ENCODE assay signal across 8 mouse cellular contexts in the genomic region with DNA sequence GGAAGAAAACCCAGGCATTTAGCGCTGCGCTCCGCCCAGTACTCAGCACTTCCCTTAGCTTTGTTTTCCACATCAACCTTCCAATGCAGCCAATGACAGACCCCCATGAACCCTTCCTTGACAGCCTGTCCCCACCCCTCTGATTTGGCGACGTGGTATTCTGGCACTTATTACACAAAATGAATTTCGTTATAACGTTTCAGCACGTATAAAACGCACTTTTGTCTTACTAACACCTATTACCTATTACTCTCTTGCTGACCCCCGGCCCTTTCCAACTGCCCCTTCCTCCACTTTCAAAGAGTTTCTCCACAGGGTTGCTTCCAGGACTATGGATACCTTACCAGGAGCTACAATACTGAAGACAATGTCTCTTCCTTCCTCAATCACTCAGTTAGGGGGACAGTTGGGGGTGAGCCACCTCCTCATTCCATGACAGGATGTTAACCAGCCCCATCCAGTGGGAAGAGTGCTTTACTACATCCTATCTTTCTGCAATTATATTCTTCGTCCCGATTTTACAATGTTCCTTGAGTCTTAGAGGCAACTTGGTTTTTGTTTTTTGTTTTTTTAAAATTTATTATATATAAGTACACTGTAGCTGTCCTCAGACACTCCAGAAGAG. TPM values are rescaled to one million over a fixed set of nuclear protein-coding genes. Genes with fewer than 3 reads are reported as not detected.
DNase-seq lines count a peak whose midpoint lies in the region; ATAC-seq lines count a peak whose summit lies in the region.

No protein-coding gene starts in this region.

- H3K4me1 ChIP-seq in embryonic facial prominence, embryonic 12.5 days: peaks cover 24% of the 10 kb centered on the region
- H3K4me1 ChIP-seq in midbrain, embryonic 16.5 days (ENCODE audit: control insufficient read depth, insufficient read depth, low read length): peaks cover 17% of the 10 kb centered on the region

- peak overlapping the region; percentile 95 for H3K27ac ChIP-seq in embryonic facial prominence, embryonic 12.5 days
- peak overlapping the region; percentile 99 for H3K27ac ChIP-seq in midbrain, embryonic 16.5 days (ENCODE audit: low read length)

- peak overlapping the region; percentile 35; the same call in 1 of the 2 replicates for H3K4me3 ChIP-seq in embryonic facial prominence, embryonic 12.5 days
- peak overlapping the region; percentile 35 for H3K4me3 ChIP-seq in midbrain, embryonic 16.5 days (ENCODE audit: low read depth, low read length)

- no peaks in the 10 kb centered on the region for H3K27me3 ChIP-seq in embryonic facial prominence, embryonic 12.5 days
- no peaks in the 10 kb centered on the region for H3K27me3 ChIP-seq in midbrain, embryonic 16.5 days (ENCODE audit: control insufficient read depth, insufficient read depth, low read depth, low read length)

- H3K4me2 ChIP-seq in embryonic facial prominence, embryonic 12.5 days (replicated peaks): peak overlapping the region; percentile 70
- H3K4me2 ChIP-seq in midbrain, embryonic 16.5 days (ENCODE audit: low read length): peak overlapping the region; percentile 73

- DNase-seq in kidney, postnatal 14 days: peak; percentile 54
- DNase-seq in kidney, adult 18-20 months: no peak
- DNase-seq in B cell, adult 2 months: no peak
- no peak for DNase-seq in adrenal gland, postnatal 10 days
- no peak for DNase-seq in Muller cell, postnatal 12 days (ENCODE audit: inconsistent ontology term)

- peak overlapping the region; percentile 73; the same call in 1 of the 2 replicates for H3K9ac ChIP-seq in embryonic facial prominence, embryonic 12.5 days
- H3K9ac ChIP-seq in midbrain, embryonic 16.5 days (ENCODE audit: low read depth, low read length): peak overlapping the region; percentile 88

- 14% methylated on average over 12 of the region's 12 CpGs for WGBS in embryonic facial prominence, embryonic 12.5 days
- WGBS in midbrain, embryonic 16.5 days: 12% methylated on average over 12 of the region's 12 CpGs

- peak; percentile 4; the same call in 1 of the 2 replicates for ATAC-seq in embryonic facial prominence, embryonic 12.5 days (ENCODE audit: insufficient number of reproducible peaks, insufficient read depth, low FRiP score, low TSS enrichment)
- peak; percentile 63 for ATAC-seq in inflammation-experienced regulatory T-cells, adult 6 months
- peak; percentile 9 for ATAC-seq in midbrain, embryonic 16.5 days

- peaks cover 38% of the 10 kb centered on the region for H3K36me3 ChIP-seq in embryonic facial prominence, embryonic 12.5 days
- H3K36me3 ChIP-seq in midbrain, embryonic 16.5 days (ENCODE audit: control insufficient read depth, insufficient read depth, low read length): peaks cover 26% of the 10 kb centered on the region

- H3K9me3 ChIP-seq in embryonic facial prominence, embryonic 12.5 days: no peaks in the 10 kb centered on the region
- no peaks in the 10 kb centered on the region for H3K9me3 ChIP-seq in midbrain, embryonic 16.5 days (replicated peaks; ENCODE audit: control insufficient read depth, low read length, poor library complexity, severe bottlenecking)

RNA-seq across cellular contexts. Expression of gene Sema3b, which starts 4.0 kb away (rescaled TPM):
- polyA plus RNA-seq in embryonic facial prominence, embryonic 12.5 days (2016; fragmentation: Nextera tagmentation; extraction: Ambion mirVana): 3.8 and 6.9 TPM in 2 replicates
- polyA plus RNA-seq in inflammation-experienced regulatory T-cells, adult 6 months (2017; shearing (Covaris generic)): not detected
- 3.7 and 3.9 TPM in 2 replicates for polyA plus RNA-seq in midbrain, embryonic 16.5 days (2015; fragmentation: Nextera tagmentation; extraction: Ambion mirVana)
- 10 to 100 TPM in 1 of 2 experiments, 1 to 10 TPM in 1; 9.5 to 13.2 TPM for total RNA-seq in adrenal gland, postnatal 10 days (2021)

RNA-seq across cellular contexts. Expression of gene Gnai2, which starts 22.1 kb away (rescaled TPM):
- 439 and 443 TPM in 2 replicates for polyA plus RNA-seq in embryonic facial prominence, embryonic 12.5 days (2016; fragmentation: Nextera tagmentation; extraction: Ambion mirVana)
- polyA plus RNA-seq in inflammation-experienced regulatory T-cells, adult 6 months (2017; shearing (Covaris generic)): 100 to 1,000 TPM; 136 to 264 (median 154) TPM
- 278 and 281 TPM in 2 replicates for polyA plus RNA-seq in midbrain, embryonic 16.5 days (2015; fragmentation: Nextera tagmentation; extraction: Ambion mirVana)
- 100 to 1,000 TPM; 292 to 327 TPM for total RNA-seq in adrenal gland, postnatal 10 days (2021)

RNA-seq across cellular contexts. Expression of gene Ifrd2, which starts 25.6 kb away (rescaled TPM):
- 35.8 and 36.9 TPM in 2 replicates for polyA plus RNA-seq in embryonic facial prominence, embryonic 12.5 days (2016; fragmentation: Nextera tagmentation; extraction: Ambion mirVana)
- polyA plus RNA-seq in inflammation-experienced regulatory T-cells, adult 6 months (2017; shearing (Covaris generic)): 10 to 100 TPM; 13.7 to 32.0 (median 31.7) TPM
- 14.6 and 15.4 TPM in 2 replicates for polyA plus RNA-seq in midbrain, embryonic 16.5 days (2015; fragmentation: Nextera tagmentation; extraction: Ambion mirVana)
- total RNA-seq in adrenal gland, postnatal 10 days (2021): 10 to 100 TPM; 37.4 to 40.9 TPM

RNA-seq across cellular contexts. Expression of gene Hyal3, which starts 32.4 kb away (rescaled TPM):
- 1.4 and 1.5 TPM in 2 replicates for polyA plus RNA-seq in embryonic facial prominence, embryonic 12.5 days (2016; fragmentation: Nextera tagmentation; extraction: Ambion mirVana)
- polyA plus RNA-seq in inflammation-experienced regulatory T-cells, adult 6 months (2017; shearing (Covaris generic)): 1 to 10 TPM in 1 of 3 experiments, under 1 TPM in 2; 0.59 to 1.7 (median 0.94) TPM
- polyA plus RNA-seq in midbrain, embryonic 16.5 days (2015; fragmentation: Nextera tagmentation; extraction: Ambion mirVana): 2.0 and 2.4 TPM in 2 replicates
- 1 to 10 TPM; 1.0 to 1.2 TPM for total RNA-seq in adrenal gland, postnatal 10 days (2021)

RNA-seq across cellular contexts. Expression of gene Naa80, which starts 34.4 kb away (rescaled TPM):
- polyA plus RNA-seq in embryonic facial prominence, embryonic 12.5 days (2016; fragmentation: Nextera tagmentation; extraction: Ambion mirVana): 15.0 and 15.4 TPM in 2 replicates
- polyA plus RNA-seq in inflammation-experienced regulatory T-cells, adult 6 months (2017; shearing (Covaris generic)): 10 to 100 TPM; 13.8 to 23.8 (median 19.2) TPM
- polyA plus RNA-seq in midbrain, embryonic 16.5 days (2015; fragmentation: Nextera tagmentation; extraction: Ambion mirVana): 14.9 and 18.6 TPM in 2 replicates
- 10 to 100 TPM; 17.7 to 20.6 TPM for total RNA-seq in adrenal gland, postnatal 10 days (2021)

Comparison
In these comparisons a context has a peak if more than half of its experiments do, and no peak if none do; other contexts are left out.
1. ATAC-seq: peak in every context shown above with its lines; median percentile 63 in inflammation-experienced regulatory T-cells, adult 6 months; 9 in midbrain, embryonic 16.5 days; 4 in embryonic facial prominence, embryonic 12.5 days.